Mouse (Mus musculus) layer of hippocampus, postnatal 14 days (tissue): ENCODE data around the gene Dbn1. TPM values are rescaled to one million over a fixed set of nuclear protein-coding genes. Genes with fewer than 3 reads are reported as not detected.

Source experiments
- DNase-seq, 2 experiments: peaks; one replicate each; pipeline ENCODE4 v3.0.0; 2021 to 2022; ENCODE audit warnings: low spot score in 2 of 2, mixed read lengths in 1 of 2
- total RNA-seq, 2 experiments: library from RNA; stranded (reverse); gene quantifications; 2 replicates each; pipeline ENCODE4 v1.2.3; 2021

The Dbn1 gene
- total RNA-seq, 2 experiments from 2014 or later: 335 to 353 TPM

DNA sequence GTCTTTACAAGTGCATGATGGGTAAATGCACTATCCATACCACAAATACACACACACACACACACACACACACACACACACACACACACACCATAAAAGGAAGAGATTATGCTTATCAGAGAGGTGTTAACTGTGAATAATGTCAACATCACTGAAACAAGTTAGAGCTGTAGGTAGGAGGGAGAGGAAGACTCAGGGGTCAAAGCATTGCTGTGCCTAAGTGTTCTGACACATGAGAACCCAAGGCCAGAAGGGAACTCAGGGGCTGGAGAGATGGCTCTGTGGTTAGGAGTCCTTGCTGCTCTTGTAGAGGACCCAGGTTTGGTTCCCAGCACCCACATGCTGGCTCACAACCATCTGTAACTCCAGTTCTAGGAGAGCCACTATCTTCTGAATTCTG is 8.0 kb downstream of the Dbn1 start:
- DNase-seq: no peak

DNA sequence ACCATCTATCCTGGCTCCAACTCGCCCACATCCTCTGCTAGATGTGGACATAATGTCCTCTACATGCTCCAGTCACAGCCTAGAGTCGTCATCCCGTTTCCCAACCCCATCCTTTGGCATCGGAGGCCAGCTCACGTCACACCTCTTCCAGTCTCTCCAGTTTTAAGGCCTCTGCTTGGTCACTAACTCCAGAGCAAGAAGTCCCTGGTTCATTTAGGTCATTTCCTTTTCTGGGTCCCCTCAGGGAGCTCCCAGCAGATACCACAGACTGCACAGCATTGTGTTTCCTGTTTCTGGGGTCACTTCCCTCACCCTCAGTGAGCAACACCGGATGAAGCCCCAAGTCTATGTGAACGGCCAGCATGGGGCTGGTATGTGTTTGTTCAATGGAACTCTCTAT is 8.9 kb downstream of the Dbn1 start:
- DNase-seq: no peak

GRCm38 (mm10) chr13:55478036-55478435 is 9.9 kb downstream of the Dbn1 start:
- DNase-seq: no peak

DNA sequence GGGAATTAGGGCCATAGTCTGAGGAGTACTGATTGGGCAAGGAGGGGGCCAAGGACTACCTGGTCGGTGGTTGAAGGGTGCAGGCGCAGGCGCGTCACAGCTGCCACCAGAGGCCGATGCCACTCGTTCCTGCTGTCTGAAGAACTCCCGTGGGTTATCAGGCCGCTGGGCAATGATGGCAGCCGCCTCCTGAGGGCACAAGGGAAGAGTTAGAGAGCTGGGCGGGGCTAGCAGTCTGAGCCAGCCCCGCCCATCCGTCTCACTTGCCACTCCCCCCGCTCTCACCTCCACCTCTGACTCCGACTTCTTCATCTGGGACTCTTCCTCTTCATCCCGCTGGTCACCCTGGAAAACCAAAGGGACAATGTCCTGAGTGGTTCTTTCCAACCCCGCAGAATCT is 10.4 kb downstream of the Dbn1 start:
- DNase-seq: no peak

GRCm38 (mm10) chr13:55476256-55476655 is 11.7 kb downstream of the Dbn1 start:
- no peak for DNase-seq

DNA sequence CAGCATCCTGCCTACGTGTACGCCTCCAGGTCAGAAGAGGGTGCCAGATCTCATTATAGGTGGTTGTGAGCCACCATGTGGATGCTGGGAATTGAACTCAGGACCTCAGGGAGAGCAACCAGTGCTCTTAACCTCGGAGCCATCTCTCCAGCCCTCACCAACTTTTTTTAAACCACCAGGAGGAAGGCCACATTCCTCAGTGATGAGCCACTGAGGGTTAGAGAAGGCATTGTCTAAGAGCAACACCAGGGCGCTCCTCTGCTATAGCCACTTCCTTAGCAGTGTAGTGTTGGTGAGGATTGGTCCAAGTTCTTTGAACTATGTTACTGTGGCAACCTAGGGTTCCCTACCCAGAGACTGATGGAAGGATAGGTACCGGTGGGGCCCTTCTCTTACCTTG is 12.2 kb downstream of the Dbn1 start:
- no peak for DNase-seq

- peak; percentile 79 to 88 for DNase-seq
These were observed 13.3 kb downstream of the Dbn1 start for GRCm38 (mm10) chr13:55474621-55475069.

GRCm38 (mm10) chr13:55473961-55474360 is 13.9 kb downstream of the Dbn1 start:
- no peak for DNase-seq

GRCm38 (mm10) chr13:55473076-55473831 is 14.7 kb downstream of the Dbn1 start:
- DNase-seq: no peak

DNA sequence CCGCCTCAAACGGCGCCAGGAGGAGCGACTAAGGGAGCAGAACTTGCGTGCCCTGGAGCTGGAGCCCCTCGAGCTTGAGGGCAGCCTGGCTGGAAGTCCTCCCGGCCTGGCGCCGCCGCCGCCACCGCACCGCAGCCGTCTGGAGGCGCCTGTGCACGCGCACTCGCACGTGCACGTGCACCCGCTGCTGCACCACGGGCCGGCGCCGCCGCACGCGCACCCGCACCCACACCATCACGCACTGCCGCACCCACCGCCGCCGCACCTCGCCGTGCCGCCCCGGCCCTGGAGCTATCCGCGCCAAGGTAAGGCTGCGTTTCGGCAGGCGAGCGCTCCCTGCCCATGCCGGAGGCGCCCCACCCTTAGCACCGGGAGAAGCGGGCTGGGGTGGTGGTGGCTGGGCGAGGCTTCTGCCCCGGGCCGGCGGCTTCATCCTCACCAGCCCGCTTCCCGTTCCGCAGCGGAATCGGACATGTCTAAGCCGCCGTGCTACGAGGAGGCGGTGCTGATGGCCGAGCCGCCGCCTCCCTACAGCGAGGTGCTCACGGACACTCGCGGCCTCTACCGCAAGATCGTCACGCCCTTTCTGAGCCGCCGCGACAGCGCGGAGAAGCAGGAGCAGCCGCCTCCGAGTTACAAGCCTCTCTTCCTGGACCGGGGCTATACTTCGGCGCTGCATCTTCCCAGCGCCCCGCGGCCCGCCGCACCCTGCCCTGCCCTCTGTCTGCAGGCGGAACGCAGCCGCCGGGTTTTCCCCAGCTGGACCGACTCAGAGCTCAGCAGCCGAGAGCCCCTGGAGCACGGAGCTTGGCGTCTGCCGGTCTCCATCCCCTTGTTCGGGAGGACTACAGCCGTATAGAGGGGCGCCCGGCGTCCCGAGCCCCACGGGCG is 15.5 kb downstream of the Dbn1 start:
- peak in 1 of 2 experiments; percentile 76 for DNase-seq

DNA sequence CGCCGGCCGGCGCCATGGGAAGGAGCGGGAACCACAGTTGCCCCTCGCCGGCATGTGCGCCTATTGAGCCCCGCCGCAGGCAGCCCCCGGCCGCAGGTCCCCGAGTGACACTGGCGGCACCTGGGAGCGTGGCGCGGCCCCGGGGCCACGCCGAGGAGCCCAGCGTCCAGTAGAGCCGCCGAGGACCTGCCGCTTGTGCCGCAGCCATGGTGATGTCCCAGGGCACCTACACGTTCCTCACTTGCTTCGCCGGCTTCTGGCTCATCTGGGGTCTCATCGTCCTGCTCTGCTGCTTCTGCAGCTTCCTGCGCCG is 16.1 kb downstream of the Dbn1 start:
- no peak for DNase-seq

DNA sequence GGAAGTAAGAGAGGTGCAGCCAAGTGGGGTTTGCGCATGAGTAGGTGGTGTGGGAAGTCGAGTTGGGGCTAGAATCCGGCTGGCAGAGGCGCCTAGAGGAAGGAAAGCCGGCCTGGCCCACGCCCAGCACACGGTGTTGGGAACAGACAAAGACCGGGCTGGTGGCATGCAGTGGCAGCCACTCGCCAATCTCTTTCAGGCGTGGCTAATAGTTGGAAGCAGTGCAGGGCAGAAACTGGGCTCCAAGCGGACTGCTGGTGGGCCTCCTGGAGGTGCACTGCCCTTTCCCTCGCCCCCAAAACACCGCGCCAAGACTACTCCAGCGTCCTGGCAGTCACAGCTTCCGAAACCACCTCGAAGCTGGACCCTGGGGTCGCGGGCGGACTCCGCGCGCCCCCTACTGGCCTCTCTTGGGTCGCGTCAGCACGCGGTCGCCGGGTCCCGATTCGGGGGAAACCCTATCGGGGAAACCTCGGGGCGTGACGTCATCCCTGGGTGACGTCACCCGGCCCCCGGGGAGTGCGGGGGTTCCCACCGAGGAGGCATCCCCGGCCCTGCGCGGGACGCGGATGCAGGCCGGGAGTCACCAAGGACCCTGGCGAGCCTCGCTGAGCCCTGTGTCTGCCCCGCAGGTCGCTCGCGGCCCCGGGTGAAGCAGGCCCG is 16.6 kb downstream of the Dbn1 start:
- peak; percentile 88 to 92 for DNase-seq

- peak; percentile 76 to 89 for DNase-seq
These were observed 17.5 kb downstream of the Dbn1 start for GRCm38 (mm10) chr13:55470372-55470771.

- no peak for DNase-seq
These were observed 18.9 kb downstream of the Dbn1 start for GRCm38 (mm10) chr13:55468851-55469560.

DNA sequence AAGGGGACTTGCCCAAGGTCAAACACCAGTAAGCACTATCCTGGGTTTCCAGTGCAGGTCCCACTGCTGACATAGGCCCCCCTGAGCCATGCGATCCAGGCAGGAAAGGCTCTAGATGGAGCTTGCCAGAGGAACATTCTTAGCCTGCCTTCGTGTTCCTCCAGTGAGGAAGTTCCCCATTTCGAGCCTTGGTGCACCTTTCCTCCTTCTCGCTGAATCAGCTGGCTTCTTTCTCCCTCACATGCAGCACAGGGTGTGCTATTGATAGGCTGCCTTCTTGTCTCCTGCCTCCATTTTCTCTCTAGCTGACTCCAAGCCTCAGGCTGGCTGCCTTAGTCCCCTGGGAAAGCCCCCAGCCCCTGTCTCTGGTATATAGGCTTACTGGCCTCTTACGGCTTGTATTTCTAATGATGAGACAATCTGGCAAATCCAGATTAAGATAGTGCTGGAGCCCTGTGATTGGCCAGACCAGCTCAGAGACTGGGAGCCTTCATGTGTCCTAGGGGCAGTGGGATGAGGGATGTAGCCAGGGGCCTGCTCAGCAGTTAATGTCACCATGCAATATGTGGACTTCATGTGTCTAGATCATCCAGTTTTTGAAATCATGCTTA is 22.0 kb downstream of the Dbn1 start:
- DNase-seq: no peak

DNA sequence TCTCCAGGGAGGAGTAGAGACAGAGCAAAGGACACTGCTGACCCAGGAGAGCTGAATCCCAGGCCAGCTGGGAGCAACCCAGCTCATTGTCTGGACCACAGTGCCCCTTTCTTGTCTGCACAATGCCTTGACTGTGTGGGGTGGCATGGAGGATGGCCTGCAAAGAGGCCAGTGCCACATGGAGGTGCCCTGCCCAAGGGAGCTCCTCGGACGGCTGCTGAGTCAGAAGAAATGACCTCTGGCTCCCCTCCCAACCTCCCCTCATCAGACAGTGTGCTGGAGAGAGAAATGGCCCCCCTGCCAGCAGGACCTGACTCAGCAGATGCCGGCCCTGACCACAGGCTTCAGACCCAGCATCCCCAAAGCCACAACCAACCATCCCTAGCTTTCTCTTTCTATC is 22.7 kb downstream of the Dbn1 start:
- DNase-seq: no peak

DNA sequence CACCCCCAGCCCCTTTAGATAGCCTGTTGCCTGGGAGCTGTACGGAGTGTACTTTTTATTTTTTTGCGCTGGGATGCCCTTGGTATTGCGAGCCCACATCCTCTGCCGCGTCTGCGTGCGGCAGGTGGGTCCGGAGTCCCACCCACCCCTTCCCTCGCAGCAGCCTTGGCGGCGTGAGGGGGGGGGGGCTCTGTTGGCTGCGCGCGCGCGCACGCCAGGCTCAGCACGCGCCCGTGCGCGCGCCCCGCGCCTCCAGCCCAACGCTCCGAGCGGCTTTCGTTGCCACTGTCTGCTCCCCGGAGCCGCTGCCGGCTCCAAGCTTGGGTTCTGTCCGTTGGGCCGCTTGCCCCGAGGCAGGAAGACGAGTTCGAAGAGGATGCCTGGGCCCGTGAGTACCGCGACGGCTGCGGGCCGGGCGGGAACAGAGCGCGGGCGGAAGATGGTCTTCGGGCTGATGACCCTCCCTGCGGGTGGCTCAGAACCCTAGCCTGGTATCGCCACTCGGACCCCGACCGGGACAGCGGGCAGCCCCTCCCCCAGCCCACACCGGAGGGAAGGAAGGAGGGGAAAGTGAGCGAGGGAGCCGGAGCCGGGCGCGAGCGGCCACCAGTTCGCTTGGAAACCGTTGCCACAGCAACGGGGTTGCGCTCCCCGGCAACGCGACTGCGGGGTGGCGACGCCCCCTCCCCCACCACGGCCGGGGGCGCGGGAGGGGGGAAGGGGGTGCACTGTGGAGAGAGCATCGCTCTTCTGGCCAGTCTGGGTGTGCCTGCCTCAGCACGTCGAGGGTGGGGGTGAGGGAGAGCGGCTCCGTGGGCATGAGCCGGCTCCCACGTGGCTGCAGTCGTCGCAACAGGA is 23.7 kb downstream of the Dbn1 start, which contains the start of gene Prr7:
Prr7 (plus strand) TSS at position 241 of the 858 bp plus-strand sequence.
- DNase-seq: peak; percentile 78 to 80

- DNase-seq: no peak
These were observed 24.4 kb downstream of the Dbn1 start for GRCm38 (mm10) chr13:55463399-55464026.

DNA sequence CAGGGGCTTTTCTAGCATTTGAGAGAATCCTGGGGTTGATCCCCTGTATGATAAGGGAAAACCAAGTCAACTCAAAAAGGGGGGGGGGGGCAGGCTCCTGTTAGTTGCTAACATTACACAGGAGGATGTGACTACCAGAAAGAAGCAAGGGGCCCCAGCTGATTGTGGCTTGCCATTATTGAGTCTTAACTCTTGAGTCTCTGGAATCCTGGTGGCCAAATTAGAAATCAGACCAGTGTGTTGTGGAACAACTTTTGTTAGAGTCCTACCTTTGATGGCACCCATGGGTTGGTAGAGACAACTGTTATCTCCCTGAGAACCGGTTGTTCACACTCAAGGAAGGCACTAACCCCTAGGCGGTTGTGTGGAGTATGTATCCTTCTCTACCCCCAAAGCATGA is 24.9 kb downstream of the Dbn1 start:
- DNase-seq: no peak
